Mouse (Mus musculus) layer of hippocampus, adult 8-10 months (tissue): ENCODE data around the gene Srsf10. TPM values are rescaled to one million over a fixed set of nuclear protein-coding genes. Genes with fewer than 3 reads are reported as not detected.
A peak's percentile ranks its signal among the peaks of the same experiment; 100 is the strongest.

ENCODE experiments used
- DNase-seq, 2 experiments: peaks; one replicate each; pipeline ENCODE4 v3.0.0; 2022; ENCODE audit warnings: low spot score in 2 of 2
- total RNA-seq, 4 experiments: library from RNA; stranded (reverse); gene quantifications; 2 replicates each; pipeline ENCODE4 v1.2.4; 2022

The Srsf10 gene
- total RNA-seq, 4 experiments from 2014 or later = 67.9 to 91.9 (median 79.9) TPM

DNA sequence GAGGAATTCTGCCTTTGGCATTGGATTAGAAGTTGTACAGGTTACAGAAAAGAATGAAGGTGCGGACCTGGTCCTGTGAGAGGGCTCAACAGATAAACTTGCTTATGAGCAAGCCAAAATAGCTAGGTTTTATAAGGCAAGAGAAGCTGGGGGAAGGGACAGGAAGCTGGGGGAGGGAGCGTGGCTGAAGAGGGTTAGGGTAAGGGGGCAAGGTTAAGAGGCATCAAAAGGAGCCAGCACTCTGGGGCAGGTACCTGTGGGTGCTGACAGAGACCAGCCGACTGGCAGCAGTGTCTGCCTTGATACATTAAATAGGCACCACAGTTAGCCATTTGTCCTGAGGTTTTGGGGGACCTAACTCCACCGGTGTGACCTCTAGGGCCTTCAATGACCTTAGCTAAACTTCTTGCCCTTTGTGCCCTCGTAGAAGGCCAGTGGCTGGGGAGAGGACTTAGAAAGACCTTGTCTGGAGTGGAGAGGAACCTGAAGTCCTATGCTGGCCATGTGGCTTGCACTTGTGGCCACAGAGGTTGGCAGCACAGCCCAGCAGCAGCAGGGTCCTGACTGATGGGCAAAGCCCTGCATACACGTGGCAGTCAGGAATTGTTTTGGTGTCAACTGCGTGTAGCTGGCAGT, 28.5 kb downstream of the Srsf10 start:
- no peak for DNase-seq

DNA sequence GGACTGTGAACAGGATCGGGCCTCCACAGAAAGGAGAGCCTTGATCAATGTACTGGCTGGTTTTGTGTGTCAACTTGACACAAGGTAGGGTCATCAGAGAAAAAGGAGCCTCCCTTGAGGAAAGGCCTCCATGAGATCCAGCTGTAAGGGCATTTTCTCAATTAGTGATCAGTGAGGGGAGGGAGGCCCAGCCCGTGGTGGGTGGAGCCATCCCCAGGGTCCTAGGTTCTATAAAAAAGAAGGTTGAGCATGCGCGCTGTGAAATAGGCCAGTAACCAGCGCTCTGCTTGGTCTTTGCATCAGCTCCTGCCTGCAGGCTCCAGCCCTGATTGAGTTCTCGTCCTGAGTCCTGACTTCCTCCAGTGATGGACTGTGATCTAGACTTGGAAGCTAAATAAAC, 29.0 kb downstream of the Srsf10 start:
- no peak for DNase-seq

DNA sequence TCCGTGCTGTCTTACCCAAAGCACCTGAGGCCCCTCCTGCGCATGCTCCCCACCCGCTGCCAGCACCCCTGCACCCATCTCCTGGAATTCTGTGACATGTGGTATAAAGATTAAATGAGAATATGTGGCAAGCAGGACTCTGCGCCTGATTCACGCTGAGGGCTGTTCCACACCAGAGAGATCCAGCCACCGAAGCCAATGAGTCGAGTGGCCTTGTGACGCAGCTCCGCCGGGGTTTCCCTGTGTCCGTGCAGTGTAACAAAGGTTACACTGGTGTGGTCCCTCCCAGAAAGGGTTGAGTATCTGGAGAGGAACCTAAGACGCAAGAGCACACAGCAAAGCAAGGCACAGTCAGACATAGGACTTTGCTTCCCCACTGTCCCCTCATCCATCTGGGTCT, 30.1 kb downstream of the Srsf10 start:
- no peak for DNase-seq

DNA sequence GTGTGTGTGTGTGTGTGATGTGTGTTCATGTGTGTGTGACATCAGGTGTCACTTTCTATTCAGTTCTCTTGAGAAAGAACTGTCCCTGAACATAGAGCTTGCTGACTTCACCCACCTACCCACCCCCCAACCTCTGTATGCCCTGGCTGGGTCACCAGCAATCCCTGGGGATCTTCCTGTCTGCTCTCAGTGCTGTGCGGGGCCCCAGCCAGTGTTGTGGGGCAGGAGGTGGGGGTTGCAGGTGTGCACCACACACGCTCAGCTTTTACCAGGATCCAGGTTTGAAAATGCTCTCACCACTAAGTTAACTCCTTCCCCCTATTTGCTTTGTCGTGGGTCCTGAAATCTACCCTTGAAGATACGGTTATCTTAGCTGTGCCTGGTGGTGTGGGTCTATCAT, 30.6 kb downstream of the Srsf10 start:
- no peak for DNase-seq

DNA sequence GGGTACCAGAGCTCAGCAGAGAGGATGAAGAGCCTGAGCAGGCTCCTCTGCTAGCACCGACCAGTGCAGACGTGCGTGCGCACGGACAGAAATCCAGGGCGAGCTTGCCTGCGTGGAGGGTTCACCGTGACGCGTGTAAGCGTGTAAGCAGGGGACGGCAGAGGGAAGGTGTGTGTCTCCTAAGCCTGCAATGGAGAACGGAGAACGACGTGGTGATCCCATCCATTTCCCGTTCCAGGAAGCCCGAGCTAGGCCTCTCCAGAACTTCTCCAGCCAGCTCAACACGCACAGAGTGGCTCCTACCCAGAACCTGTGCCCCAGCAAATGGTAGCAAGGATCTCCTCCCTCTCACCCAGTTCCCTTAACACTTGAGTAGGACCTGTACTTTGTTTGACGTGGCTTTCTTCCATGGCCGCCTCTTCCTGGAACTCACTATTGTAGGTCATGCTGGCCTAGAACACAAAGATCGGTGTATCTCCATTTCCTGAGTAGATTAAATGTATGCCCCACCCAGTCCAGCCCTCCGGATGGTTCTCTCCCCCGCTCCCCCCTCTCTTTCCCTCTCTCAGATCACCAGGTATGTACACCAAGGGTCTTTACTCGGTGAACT, 33.0 kb downstream of the Srsf10 start:
- DNase-seq = no peak

DNA sequence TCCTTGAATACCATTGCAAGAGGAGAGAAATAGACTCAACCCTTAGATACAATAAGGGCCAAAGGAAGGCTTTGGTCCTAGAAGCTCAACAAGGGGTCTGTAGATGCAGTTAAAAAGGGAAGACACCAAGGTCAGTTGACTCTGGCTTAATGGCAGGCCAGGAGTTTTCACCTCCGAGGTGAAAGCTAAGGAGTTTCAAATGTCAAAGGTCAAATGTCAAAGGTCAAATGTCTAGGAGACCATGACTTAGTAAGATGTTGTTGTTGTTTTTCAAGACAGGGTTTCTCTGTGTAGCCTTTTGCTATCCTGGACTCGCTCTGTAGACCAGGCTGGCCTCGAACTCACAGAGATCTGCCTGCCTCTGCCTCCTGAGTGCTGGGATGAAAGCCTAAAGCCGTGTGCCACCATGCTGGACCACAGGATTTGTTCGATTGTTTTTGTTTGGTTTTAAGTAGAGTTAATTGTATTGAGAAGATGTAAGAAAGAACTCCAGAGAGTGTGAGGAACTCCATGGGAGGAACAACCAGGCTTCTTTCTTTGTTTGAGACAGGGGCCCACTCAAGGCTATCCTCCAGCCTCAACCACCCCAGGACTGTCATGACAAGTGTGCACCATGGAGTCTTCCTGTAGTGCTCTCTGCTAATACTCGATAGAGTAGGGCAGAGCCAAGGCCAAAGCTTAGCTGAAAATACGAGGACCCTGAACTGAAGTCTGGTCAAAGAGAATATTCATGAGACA, 33.8 kb downstream of the Srsf10 start:
- DNase-seq = no peak

DNA sequence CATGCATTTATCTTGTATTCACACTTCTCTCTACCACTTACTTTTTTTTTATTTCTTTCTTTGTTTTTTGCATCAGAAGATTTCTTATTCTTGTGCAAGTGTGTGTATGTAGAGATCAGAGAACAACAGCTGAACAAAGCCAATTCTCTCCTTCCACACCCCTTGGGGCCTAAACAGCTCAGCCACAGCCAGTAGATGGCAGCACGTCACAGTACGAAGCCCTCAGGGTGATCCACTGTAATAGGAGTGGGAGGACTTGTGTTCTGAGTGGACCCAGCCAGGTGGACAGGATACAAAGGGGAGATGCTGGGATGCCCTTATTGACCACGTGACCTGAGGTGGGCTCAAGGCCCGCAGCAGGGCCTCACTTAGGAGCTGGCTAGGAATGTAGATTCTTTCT, 34.3 kb downstream of the Srsf10 start:
- DNase-seq = peak; percentile 21 to 54

DNA sequence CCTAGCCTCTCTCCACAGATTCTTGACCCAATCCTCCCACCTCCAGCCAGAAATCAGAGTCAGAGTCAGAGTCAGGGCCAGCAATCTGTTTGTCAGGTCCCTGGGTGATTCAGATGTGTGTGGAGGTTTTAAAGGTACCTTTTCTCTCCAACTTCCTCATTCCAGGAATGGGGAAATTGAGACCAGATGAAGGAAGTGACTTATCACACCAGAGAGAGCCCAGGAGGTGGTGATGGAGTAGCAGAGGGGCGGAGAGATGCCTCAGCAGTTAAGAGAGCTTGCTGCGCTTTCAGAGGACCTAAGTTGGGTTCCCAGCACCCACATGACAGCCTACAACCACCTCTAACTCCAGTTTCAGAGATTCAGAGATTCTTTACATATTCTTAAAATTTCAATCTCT, 36.0 kb downstream of the Srsf10 start:
- DNase-seq = no peak

DNA sequence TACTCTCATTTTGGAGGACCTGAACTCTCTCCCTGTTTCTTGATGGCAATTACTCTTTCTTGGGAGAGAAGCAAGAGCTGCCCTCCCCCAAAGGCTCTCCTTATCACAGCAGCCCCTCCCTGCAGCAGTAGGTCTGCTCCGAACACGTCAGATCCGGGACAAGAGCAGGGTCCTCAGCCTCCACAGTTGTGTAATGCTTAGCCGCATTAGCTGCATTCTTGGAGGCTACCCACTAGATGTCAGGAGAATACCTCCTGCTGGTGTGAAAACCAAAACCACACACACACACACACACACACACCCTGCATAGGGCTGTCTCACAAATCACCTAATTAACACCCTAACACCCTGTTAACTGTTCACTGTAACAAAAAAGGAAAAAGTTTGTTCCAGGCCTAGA, 37.3 kb downstream of the Srsf10 start:
- no peak for DNase-seq

DNA sequence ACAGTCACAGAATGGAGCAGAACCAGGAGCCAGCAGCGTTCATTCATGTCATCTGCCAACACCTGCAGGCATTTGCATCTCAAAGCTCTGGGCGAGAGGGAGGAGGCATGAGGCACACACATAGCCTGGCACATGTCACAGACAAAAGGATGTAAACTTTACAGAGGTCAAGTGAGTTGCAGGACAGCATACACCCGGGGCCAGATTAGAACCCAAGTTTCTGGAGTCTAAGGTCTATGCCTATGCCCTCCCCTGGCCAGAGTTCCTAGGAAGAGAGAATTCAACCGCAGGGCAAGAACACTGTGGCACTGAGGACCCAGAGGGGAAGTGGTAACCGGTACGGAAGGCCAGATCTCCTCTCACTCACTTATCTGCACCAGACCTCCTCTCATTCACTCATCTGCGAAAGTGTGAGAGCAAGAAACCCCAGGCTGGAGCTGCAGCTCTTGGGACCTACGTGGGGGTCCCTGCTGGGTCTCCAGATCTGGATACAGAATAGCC, 39.6 kb downstream of the Srsf10 start, which contains the start of gene Cnr2:
TSS of gene Cnr2 (plus strand) at position 324 of the 501 bp plus-strand sequence.
- no peak for DNase-seq

DNA sequence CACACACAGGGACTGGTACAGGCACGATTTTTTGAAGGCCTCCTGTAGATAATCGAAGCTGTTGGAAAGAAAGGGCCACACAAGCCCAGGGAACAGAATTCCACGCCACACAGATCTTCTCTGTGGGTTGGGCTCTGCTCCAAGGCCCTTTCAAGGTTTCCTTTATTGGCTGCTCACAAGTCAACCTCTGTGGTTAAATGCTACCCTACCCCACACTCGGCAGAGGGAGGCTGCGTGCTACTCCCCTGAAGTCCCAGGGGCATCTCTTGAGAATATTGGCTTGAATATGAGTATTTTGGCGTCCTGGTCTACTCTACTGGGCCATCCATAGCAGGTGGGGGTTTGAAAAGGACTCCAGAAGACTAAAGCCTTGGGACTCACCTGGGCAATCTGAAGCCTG, 40.6 kb downstream of the Srsf10 start:
- no peak for DNase-seq

DNA sequence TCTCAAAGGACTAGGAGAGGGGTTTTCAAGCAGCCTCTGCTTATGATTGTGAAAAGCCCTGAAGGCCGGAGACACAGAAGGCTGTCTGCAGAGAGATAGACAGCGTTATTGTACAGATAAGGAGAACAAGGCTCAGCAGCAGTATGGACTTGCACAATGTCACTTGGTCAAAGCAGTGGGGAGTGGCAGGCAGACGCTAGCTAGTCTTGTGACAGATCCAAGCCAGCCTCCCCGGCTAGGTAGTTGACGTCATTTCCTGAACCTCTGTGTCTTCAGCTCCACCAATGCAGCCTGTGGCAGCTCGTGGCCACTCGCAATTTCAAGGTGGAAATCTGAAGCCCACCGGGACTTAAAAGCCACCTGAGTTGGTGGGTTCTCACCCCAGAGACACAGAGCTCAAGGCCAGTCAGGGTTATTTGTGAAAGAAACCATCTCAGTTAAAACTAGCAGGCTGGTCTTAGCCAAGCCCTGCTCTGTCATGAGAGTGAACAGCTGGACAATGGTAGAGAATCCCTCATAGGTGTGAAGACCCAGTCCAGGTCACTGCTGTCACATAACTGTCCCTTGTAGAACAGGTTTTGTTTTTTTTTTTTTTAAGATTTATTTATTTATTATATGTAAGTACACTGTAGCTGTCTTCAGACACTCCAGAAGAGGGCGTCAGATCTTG, 43.0 kb downstream of the Srsf10 start:
- no peak for DNase-seq

DNA sequence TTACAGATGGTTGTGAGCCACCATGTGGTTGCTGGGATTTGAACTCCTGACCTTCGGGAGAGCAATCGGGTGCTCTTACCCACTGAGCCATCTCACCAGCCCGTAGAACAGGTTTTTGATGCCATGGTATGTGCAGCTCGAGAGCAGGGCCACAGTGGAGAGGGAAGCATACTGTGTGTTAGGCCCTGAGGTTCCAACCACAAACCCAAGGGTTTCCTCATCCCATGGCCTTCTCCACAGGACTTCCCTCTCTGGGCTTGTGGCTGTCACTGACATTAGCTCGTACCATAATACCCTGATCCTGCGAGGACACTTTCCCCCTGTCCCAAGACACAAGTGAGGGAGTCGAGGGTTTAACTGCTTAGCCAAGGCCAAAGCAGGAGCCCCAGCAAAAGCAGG, 43.5 kb downstream of the Srsf10 start:
- DNase-seq = no peak

DNA sequence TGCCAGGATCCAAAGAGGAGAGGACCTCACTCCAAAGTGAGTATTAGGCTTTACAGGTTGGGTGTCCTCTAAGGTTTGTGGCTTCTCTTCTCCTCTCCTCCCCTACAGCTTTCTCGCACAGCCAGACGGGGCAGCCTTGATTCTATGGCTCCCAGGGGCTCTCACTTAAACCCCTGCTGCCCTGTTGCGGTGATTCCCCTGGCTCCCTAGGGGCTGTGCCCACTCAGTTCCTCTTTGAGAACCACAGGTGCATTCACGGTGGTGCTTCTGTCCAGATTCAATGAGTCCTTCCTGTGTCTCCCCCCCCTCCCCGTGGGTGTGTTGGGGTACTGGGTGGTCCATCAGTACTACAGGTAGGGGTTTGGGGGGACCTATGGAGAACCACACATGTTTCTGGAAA, 44.5 kb downstream of the Srsf10 start:
- no peak for DNase-seq

DNA sequence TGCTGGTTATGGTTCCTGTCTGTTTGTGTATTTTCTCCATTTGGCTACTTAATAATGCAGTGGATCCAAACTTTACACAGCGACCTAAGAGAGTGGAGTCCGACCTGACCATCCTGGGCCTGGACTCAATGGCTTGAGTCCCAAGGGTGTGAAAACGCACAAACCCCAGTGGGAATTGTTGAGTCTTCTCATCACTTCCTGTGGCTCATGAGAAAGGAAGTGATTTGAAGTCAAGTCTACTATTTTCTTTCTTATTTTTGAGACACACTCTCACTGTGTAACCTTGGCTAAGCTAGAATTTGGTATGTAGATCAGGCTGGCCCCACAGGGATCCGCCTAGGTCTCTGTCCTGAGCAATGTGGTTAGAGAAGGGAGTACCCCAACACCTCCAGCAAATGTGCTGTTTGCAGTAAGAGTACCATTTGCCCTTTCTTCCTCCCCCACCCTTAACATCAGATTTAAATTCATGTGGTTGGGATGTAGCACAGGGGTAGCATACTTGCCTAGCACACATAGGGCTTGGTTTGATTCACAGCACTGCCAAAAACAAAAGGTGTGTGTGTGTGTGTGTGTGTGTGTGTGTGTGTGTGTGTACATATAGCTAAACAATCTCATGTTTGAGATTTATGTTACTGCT, 47.2 kb downstream of the Srsf10 start:
- no peak for DNase-seq

DNA sequence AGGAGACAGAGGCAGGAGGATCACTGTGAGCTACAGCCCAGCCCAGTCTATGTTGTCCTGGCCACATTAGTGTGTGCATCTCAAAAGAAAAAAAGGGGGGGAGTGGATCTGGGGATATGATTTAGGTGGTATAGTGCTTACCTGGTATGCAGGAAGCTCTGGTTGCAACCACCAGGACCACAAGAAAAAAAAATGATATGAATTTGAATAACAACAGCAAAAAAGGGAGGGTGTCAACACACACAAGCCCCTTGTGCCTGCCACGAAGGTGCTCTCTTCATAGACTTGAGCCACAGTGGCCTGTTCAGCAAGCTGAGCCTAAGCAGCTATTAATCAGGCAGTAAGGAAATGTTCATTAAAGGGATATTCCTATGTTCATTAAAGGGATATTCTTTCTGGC, 49.3 kb downstream of the Srsf10 start:
- DNase-seq = no peak

DNA sequence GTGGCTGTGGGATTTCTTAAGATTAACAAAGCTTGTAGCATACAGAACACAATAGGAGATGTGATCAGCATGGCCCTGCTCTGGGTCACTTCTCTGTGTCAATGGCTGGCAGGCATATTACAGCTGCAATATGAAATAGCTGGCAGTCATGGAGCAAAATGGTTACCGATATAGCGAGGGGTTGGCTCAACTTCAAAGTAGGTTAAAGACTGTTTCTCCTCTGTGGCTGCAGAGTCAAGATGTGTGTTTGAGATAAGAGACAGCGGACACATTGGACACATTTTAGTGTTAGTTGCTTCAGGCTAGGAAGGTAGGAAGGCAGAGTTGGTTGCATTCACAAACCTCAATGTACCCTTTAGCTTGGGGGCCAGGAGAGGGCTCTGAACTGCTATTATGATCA, 51.1 kb downstream of the Srsf10 start:
- no peak for DNase-seq

DNA sequence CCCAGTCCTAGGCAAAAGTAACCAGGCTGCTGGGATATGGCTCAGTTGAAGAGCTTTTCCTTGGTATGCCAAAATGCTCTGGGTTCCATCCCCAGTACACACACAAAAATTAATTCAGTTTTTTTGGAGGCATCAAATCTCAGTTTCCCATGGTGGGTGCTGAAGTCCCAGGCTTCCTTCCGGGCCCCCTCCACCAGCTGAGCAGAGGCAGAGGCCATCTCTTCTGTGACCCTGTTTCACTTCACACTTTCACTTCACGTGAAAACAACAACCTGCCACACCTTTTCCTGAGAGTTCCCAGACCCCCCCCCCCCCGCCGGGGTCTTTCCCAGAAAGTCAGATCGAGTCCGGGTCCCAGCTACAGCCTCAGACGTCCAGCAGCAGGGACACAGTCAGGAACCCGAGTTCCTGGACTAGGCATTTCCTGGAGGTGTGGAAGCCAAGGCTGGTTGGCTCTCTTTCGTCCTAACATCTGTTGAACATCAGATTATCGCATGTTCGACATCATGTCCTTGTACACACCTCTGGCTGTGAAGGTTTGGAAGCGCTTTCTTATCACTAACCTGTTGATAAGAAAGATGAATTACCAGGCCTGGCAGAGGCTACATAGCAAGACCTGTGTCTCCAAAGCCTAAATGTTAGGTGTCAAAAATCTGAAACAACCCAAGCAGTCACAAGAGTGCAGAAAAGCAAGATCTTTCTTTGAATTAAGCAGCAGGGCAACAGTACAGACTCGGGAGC, 53.9 kb downstream of the Srsf10 start:
- no peak for DNase-seq

DNA sequence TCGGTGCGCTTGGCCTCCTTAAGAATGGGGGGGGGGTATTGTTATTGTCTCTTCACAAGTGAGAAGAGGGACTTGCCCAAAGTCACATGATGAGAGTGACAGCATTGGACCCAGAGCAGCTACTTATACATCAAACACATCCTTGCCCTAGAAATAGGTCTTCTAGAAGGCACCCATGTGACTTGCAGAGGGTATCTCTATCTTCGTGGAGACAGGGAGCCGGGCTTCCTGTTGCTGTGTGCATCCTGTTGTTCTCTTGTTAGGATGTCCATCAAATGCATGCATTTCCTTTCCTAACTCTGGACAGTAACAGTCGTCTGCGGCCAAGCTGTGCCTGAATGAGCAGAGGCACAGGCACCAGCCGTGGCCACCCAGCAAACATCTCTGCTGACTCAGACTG, 56.0 kb downstream of the Srsf10 start:
- no peak for DNase-seq

DNA sequence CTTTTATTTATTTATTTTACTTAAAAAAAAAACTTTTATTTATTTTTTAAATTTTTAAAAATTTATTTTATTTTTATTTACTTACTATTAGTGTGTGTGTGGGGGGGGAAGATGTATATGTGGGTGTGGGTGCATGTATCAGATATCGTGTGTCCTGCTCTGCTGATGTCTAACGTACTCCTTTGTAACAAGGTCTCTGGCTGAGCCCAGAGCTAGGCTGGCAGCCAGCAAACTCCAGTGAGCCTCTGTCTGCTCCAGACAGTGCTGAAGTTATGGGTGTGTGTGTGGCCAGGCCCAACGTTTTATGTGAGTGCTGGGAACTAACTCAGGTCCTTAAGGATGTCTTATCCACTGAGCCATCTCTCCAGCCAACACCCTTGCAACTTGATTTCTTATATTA, 56.6 kb downstream of the Srsf10 start:
- no peak for DNase-seq

DNA sequence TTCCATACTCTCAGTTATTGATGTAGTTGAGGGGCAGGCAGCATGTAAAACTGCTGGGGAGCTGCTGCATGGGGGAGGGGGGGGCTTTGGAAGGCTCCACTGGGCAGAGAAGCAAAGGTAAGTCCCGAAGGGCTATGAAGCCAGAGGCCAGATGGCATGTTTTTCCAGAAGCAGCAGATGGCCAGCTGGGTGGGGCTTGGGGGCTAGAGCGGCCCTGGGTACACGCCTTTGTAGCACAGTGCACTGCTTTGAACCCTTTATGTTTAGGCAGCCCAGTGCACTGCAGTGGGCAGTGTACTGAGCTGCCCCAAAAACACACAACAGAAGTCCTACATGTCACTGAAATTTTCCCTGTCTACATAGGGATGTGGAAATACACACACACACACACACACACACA, 57.3 kb downstream of the Srsf10 start:
- DNase-seq = no peak
